Mouse (Mus musculus) embryonic facial prominence, embryonic 11.5 days (tissue): Measurements from ENCODE around the gene Nlrp3. TPM values are rescaled to one million over a fixed set of nuclear protein-coding genes. Genes with fewer than 3 reads are reported as not detected.

Source experiments
- ATAC-seq: fragments of 200-750 bp; cut with Nextera tagmentation; replicated peaks from 2 replicates; pipeline ENCODE4 v1.8.0; 2017; ENCODE audit warnings: low read depth; ENCODE audit not compliant: insufficient number of reproducible peaks, low FRiP score, low TSS enrichment
- DNase-seq: peaks from one replicate; pipeline ENCODE4 v3.0.0-alpha.2; 2015; ENCODE audit warnings: low spot score
- H3K27ac ChIP-seq: fragments of 300-500 bp; sonication (generic); replicated peaks from 2 replicates; pipeline ENCODE4 v1.5.1; 2014; ENCODE audit warnings: mild to moderate bottlenecking, low read depth, low read length, control low read depth
- H3K27me3 ChIP-seq: fragments of 300-500 bp; sonication (generic); 2 replicates; pipeline ENCODE4 v1.6.1; 2014; ENCODE audit warnings: mild to moderate bottlenecking, low read length, moderate library complexity, mixed read lengths; ENCODE audit not compliant: control insufficient read depth, insufficient read depth
- H3K36me3 ChIP-seq: fragments of 300-500 bp; sonication (generic); replicated peaks from 2 replicates; pipeline ENCODE4 v1.6.1; 2014; ENCODE audit warnings: low read depth, mild to moderate bottlenecking, low read length, moderate library complexity, mixed read lengths; ENCODE audit not compliant: control insufficient read depth, insufficient read depth
- H3K4me1 ChIP-seq: fragments of 300-500 bp; sonication (generic); 2 replicates; pipeline ENCODE4 v1.6.1; 2014; ENCODE audit warnings: low read length, mixed read lengths; ENCODE audit not compliant: control insufficient read depth, insufficient read depth
- H3K4me2 ChIP-seq: fragments of 300-500 bp; sonication (generic); 2 replicates; pipeline ENCODE4 v1.6.1; 2014; ENCODE audit warnings: low read depth, mild to moderate bottlenecking, control low read depth, low read length, moderate library complexity
- H3K4me3 ChIP-seq: fragments of 300-500 bp; sonication (generic); 2 replicates; pipeline ENCODE4 v1.5.1; 2014; ENCODE audit warnings: low read depth, low read length, control low read depth
- H3K9ac ChIP-seq: fragments of 300-500 bp; sonication (generic); replicated peaks from 2 replicates; pipeline ENCODE4 v1.6.1; 2014; ENCODE audit warnings: mild to moderate bottlenecking, control low read depth, low read length
- H3K9me3 ChIP-seq: fragments of 300-500 bp; sonication (generic); replicated peaks from 2 replicates; pipeline ENCODE4 v1.6.1; 2016; ENCODE audit warnings: mild to moderate bottlenecking, low read length, inconsistent platforms, mixed read lengths; ENCODE audit not compliant: control insufficient read depth
- WGBS: fragments of 180-500 bp; shearing (Covaris S2); extraction: QIAGEN DNeasy Blood & Tissue Kit; methylation state at CpG from one replicate; pipeline ENCODE4 v1.1.7; 2014; 5-methylcytosine and 5-hydroxymethylcytosine counted together
- polyA plus RNA-seq: library from polyadenylated mRNA; unstranded; fragments of >200 nt; fragmentation: Nextera tagmentation; extraction: Ambion mirVana; gene quantifications from 2 replicates; pipeline ENCODE4 v1.2.1, GENCODE M21; 2014

The Nlrp3 gene
- polyA plus RNA-seq, 1 experiment from 2014 or later = 0.13 TPM

- DNase-seq (no peak), ATAC-seq (no peak)
- no peak overlapping the region for H3K4me2 ChIP-seq
- H3K4me1 ChIP-seq = no peaks in the 10 kb centered on the region
- H3K36me3 ChIP-seq = no peaks in the 10 kb centered on the region
- H3K27me3 ChIP-seq = no peaks in the 10 kb centered on the region
- WGBS = 77% methylated on average over 3 of the region's 3 CpGs
- no peak overlapping the region for H3K4me3 ChIP-seq
- H3K9ac ChIP-seq = no peak overlapping the region
- no peaks in the 10 kb centered on the region for H3K9me3 ChIP-seq
- H3K27ac ChIP-seq = no peak overlapping the region
Observed at GRCm38 (mm10) chr11:59540123-59540522, 1.2 kb upstream of the Nlrp3 start.

GRCm38 (mm10) chr11:59542442-59542841 lies 1.1 kb downstream of the Nlrp3 start:
- Histone ChIP-seq H3K27ac (no peak overlapping the region), H3K36me3 (no peaks in the 10 kb centered on the region), H3K4me1 (no peaks in the 10 kb centered on the region), H3K4me3 (no peak overlapping the region), H3K4me2 (no peak overlapping the region), H3K27me3 (no peaks in the 10 kb centered on the region), H3K9ac (no peak overlapping the region), H3K9me3 (no peaks in the 10 kb centered on the region)
- 81% methylated on average over 6 of the region's 6 CpGs for WGBS
- ATAC-seq (no peak), DNase-seq (no peak)

GRCm38 (mm10) chr11:59543376-59543775 lies 2.0 kb downstream of the Nlrp3 start:
- Histone ChIP-seq H3K27ac (no peak overlapping the region), H3K9ac (no peak overlapping the region), H3K4me1 (no peaks in the 10 kb centered on the region), H3K4me2 (no peak overlapping the region), H3K36me3 (no peaks in the 10 kb centered on the region), H3K4me3 (no peak overlapping the region), H3K27me3 (no peaks in the 10 kb centered on the region), H3K9me3 (no peaks in the 10 kb centered on the region)
- 87% methylated on average over 3 of the region's 3 CpGs for WGBS
- DNase-seq = no peak
- no peak for ATAC-seq

- no peak overlapping the region for H3K27ac ChIP-seq
- no peaks in the 10 kb centered on the region for H3K4me1 ChIP-seq
- H3K4me3 ChIP-seq = no peak overlapping the region
- H3K9me3 ChIP-seq = no peaks in the 10 kb centered on the region
- DNase-seq (no peak), ATAC-seq (no peak)
- H3K4me2 ChIP-seq = no peak overlapping the region
- WGBS = 89% methylated on average over 9 of the region's 9 CpGs
- no peaks in the 10 kb centered on the region for H3K36me3 ChIP-seq
- no peak overlapping the region for H3K9ac ChIP-seq
- H3K27me3 ChIP-seq = no peaks in the 10 kb centered on the region
Observed at GRCm38 (mm10) chr11:59544005-59544404, 2.6 kb downstream of the Nlrp3 start.

DNA sequence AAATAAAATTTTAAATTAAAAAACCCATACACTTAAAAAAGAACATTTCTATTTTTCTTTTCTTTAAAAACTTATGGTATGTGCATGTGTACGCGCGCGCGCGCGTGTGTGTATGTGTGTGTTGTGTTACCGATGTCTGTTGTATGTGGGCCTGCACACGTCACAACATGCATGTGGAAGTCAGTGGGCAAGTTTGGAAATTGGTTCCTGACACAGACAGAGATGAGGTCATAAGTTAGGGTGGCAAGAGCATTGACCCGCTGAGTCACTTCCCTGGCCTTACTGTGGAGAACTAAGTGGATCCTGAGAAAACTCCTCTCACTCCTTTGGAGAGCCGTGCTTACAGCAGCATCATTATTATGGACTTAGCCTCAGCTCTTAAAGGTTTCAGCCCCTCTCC lies 12.8 kb downstream of the Nlrp3 start:
- Histone ChIP-seq H3K27me3 (no peaks in the 10 kb centered on the region), H3K27ac (no peak overlapping the region), H3K9me3 (no peaks in the 10 kb centered on the region), H3K4me2 (no peak overlapping the region), H3K4me3 (no peak overlapping the region), H3K36me3 (no peaks in the 10 kb centered on the region), H3K9ac (no peak overlapping the region), H3K4me1 (no peaks in the 10 kb centered on the region)
- no peak for DNase-seq
- 93% methylated on average over 11 of the region's 11 CpGs for WGBS
- no peak for ATAC-seq

DNA sequence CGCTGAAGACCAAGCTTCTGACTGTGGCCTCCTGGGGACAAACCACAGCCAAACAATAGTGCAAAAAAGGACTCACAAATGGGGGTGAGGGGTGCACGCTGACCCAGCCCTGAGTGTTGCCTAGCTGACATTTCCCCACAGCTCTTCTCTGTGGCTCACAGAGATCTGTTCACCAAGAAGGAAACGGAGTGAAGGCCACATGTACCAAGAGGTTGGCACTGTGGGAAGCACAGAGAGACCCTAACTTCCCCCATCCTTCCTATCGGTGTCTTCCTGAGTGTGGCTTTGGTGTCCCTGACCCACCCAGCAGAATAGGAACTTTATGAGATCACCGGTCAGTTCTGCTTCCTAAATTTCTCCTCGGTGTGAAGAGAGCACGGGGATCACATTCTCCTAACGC lies 13.2 kb downstream of the Nlrp3 start:
- Histone ChIP-seq H3K27ac (no peak overlapping the region), H3K27me3 (no peaks in the 10 kb centered on the region), H3K9me3 (no peaks in the 10 kb centered on the region), H3K36me3 (no peaks in the 10 kb centered on the region), H3K4me1 (no peaks in the 10 kb centered on the region), H3K4me2 (no peak overlapping the region), H3K4me3 (no peak overlapping the region), H3K9ac (no peak overlapping the region)
- ATAC-seq (no peak), DNase-seq (no peak)
- WGBS = 82% methylated on average over 8 of the region's 8 CpGs

GRCm38 (mm10) chr11:59560906-59561305 lies 19.5 kb downstream of the Nlrp3 start:
- no peaks in the 10 kb centered on the region for H3K4me1 ChIP-seq
- no peak overlapping the region for H3K4me2 ChIP-seq
- no peaks in the 10 kb centered on the region for H3K9me3 ChIP-seq
- H3K4me3 ChIP-seq = no peak overlapping the region
- H3K9ac ChIP-seq = no peak overlapping the region
- H3K27me3 ChIP-seq = no peaks in the 10 kb centered on the region
- ATAC-seq (no peak), DNase-seq (no peak)
- H3K27ac ChIP-seq = no peak overlapping the region
- H3K36me3 ChIP-seq = no peaks in the 10 kb centered on the region
- 73% methylated on average over 3 of the region's 3 CpGs for WGBS

DNA sequence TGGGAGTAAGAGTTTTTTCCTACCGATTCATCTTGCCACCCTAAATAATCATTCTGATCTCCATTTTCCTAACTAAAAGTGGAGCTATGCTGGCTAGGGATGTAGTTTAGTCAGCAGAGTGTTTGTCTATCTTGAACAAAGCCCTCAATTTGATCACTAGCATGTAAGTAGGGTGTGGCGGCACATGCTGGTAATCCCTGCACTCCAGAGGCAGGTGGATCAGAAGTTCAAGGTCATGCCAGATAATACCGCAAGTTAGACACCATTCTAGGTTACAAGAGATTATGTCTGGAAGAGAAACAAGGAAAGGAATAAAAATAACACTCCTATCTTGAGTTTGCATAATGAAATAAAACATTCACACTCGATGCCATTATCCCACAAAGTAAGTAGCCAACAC lies 21.0 kb downstream of the Nlrp3 start:
- ATAC-seq (no peak), DNase-seq (no peak)
- Histone ChIP-seq H3K4me2 (no peak overlapping the region), H3K9me3 (no peaks in the 10 kb centered on the region), H3K36me3 (no peaks in the 10 kb centered on the region), H3K4me3 (no peak overlapping the region), H3K27me3 (no peaks in the 10 kb centered on the region), H3K4me1 (no peaks in the 10 kb centered on the region), H3K9ac (no peak overlapping the region), H3K27ac (no peak overlapping the region)
- WGBS = 91% methylated on average over 4 of the region's 4 CpGs
